Mouse (Mus musculus) WW6 (cell line): Measurements from ENCODE around the gene Zfp747.
"Not testable (repeated sequence)": the region's sequence is repeated elsewhere in the genome, so short reads cannot be mapped to it uniquely, and the experiment has no call there.

ENCODE experiments used
- DNase-seq: peaks from one replicate; pipeline ENCODE4 v3.0.0-alpha.2; 2013; ENCODE audit warnings: low read depth, low spot score

Gene Zfp747

GRCm38 (mm10) chr7:127371213-127371612 is 4.6 kb downstream of the Zfp747 start:
- no peak for DNase-seq

DNA sequence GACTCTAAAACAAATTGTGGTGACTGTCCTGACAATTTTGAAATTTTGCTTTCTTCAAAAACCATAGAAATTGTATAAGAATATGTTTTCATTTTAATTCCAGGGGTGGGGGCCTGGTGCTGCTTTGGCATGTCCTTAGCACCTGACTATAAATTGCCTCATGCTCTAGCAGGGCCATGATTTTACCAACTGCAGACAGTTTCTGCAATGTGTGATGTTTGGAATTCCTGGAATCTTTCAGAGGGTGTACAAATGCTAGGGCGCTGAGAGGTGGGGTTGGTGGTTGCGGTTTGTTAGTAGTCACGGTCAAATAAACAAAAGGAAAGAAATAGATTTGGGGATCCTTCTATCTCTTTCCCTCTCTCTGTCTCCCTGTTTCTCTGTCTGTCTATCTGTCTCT is 9.6 kb downstream of the Zfp747 start:
- no peak for DNase-seq

DNA sequence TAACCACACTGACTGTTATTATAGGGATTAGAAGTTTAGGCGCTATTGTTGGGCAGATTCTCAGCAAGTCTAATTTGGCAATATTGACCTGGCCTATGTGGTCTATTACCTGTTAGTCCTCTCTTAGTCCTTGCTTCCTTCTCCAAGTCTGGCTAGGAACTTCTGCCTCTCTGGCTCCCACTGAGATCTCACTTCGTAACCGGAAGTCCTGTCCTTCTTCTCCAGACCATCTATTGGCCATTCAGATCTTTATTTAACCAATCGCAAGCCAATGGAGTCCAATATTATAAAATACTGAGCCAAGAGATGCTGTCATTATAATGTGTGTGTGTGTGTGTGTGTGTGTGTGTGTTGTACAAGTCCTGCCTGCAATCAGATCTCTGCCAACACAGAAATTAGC is 11.7 kb downstream of the Zfp747 start:
- DNase-seq = no peak

DNA sequence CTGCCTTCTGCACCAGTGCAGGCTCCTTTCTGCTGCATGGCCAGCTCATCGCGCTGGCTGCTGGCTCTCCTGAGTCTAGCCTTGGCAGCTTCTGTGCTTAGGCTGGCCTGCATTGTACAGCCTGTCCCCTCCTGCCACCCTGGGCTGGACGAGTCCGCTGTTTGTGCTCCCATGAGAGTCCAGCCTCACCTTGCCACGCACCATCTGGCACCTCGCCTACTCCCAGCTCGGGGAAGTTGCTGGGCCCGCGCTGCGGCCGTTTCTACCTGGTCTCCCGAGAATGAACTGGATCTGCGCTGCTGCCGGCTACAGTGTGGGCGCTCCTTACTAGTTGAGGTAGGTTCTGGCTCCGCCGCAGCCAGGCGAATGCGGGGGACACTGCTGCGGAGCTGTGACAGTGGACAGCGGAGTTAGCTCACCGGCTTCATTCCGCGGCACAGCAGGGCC is 12.4 kb downstream of the Zfp747 start:
- no peak for DNase-seq

DNA sequence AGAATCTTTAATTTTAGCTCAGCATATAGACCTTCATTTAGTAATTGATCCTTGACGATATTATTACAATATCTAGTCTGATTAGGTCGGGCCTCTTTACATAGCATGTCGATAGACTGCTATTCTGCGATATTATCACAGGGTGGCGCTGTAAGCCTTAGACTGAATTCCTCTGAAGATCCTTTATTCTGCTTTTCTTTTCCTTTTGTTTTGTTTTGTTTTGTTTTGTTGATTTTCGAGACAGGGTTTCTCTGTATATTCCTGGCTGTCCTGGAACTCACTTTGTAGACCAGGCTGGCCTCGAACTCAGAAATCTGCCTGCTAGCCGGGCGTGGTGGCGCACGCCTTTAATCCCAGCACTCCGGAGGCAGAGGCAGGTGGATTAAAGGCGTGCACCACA is 13.4 kb downstream of the Zfp747 start:
- DNase-seq = not testable (repeated sequence)

GRCm38 (mm10) chr7:127361449-127361848 is 14.4 kb downstream of the Zfp747 start:
- DNase-seq = no peak

DNA sequence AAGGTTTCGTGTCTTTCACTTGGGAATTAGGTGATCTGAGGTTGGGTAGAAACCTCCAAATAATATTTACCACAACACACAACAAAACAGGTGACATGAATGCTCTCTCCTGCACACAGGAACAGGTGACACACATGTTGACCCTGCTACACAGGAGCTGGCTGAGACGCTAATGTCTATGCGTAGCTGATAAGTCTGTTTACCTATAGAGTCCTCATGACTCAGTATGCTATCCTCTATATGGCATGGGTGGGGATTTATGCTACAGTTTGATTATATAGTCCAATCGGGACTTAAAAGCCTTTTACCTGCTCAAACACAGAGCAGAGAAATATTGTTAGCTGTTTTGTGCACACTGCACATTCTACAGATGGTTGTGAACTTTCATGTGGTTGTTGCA is 15.6 kb downstream of the Zfp747 start:
- no peak for DNase-seq

- no peak for DNase-seq
Measured at GRCm38 (mm10) chr7:127358472-127358871, 17.4 kb downstream of the Zfp747 start.

DNA sequence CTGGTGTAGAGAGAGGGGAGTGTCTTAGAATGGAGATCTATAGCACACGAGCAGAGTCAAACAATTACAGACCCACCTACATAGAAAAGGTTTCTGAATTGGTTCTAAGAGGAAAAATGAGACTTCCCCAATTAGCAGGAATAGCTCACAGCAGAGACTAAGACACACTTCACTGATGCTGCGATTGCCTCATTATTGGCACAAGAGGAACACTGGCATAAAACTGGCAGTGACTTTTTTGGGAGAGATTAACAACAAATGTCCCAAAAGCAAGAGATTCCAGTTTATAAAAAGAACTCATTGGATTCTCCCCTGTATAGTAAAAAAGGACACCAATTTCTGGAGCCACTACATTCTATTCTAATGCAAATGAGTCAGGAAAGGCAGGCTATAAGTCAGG is 18.0 kb downstream of the Zfp747 start:
- DNase-seq = no peak

DNA sequence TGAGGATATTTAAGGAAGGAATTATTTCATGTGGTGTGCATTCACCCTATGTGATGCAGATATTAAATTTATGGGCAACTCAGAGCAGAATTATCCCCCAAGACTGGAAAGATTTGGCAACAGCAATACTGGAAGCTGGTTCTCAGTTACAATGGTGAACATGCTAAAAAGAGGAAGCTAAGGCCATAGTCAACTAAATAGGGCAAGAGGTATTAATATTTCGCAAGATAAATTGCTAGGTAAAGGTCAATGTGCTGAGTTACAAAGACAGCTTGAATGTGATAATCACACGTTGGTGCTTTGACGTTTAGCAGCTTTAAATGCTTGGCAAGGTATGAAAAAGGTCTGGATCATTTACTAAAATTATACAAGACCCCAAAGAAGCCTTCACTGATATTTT is 20.1 kb downstream of the Zfp747 start:
- no peak for DNase-seq

- no peak for DNase-seq
Measured at GRCm38 (mm10) chr7:127351230-127352004, 24.4 kb downstream of the Zfp747 start.

DNA sequence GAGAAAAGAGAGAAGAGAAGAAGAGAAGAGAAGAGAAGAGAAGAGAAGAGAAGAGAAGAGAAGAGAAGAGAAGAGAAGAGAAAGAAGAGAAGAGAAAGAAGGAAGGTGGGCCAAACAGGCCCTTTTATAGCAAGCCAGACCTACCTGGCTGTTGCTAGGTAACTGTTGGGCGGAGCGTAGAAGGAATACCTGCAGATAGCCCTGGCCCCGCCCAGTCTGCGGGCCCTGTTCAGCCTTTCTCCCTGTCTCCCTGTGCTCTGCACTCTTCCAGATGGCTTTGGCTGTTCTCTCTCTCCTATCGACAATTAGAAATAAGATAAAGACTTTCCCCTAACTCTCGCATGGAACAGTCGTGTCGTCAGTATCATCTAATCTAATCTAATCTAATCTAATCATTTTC is 29.2 kb downstream of the Zfp747 start:
- DNase-seq = peak; percentile 50

DNA sequence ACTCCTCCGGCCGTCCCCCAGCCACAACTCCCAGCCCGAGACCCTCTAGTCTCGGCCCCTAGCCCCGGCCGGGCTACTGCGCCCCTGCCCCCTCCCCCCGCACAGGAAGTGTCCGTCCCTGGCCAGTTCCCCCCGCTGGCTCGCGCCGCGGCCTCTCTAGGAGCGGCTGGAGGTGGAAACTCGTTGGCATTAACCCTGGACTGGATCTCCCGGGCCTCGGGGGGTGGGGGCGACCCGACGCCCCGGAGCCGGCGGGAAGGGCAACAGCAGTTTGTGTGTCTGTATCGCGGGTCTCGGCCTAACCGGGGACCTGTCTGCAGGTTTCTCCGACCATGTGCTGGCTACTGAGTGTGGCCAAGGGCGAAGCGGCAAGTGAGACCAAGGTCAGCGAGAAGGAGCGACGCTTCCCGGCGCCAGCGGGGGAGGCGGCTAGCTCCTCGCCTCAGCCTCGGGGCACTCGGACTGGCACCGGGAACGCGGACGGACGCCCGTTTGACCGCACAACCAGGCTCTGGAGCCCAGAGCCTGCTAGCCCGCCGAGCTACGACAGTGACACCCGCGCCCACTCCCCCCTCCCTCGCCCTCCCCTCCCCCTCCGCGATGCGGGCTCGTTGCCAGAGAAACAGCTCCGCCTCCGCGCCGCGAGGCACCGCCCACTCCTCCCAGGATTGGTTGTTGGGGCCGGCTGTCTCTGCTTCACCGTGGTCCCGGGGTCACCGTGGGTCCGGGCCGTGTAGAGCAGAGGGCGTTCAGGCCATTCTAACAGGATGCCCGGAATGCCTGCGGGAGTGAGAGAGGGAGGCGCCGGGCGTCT is 30.1 kb downstream of the Zfp747 start, which contains the start of gene Zfp768:
Gene Zfp768 (minus strand): TSS at position 78 of the 814 bp plus-strand sequence.
- peak; percentile 77 for DNase-seq

- DNase-seq = no peak
Measured at GRCm38 (mm10) chr7:127345092-127345491, 30.8 kb downstream of the Zfp747 start.

- DNase-seq = no peak
Measured at GRCm38 (mm10) chr7:127344371-127344770, 31.5 kb downstream of the Zfp747 start.

DNA sequence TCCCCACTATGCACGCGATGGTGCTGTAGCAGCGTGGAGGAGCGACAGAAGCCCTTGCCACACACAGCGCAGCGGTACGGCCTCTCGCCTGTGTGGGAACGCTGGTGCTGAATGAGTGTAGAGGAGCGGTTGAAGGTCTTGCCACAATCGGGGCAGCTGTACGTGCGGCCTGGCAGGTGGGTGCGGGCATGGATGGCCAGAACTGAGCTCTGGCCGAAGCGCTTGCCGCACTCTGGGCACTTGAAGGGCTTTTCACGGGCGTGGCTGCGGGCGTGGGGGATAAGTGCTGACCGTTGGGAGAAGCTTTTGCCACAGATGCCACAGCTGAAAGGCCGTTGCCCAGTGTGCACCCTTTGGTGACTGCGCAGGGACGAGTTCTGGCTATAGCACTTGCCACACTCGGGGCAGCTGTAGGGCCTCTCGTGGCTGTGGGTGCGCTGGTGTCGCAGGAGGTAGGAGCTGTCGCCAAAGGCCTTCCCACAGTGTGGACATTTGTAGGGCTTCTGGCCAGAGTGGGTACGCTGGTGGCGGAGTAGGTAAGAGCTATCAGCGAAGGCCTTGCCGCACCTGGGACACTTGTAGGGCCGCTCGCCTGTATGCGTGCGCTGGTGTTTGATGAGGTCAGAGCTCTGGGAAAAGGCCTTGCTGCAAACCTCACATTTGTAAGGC is 32.4 kb downstream of the Zfp747 start:
- DNase-seq = no peak

DNA sequence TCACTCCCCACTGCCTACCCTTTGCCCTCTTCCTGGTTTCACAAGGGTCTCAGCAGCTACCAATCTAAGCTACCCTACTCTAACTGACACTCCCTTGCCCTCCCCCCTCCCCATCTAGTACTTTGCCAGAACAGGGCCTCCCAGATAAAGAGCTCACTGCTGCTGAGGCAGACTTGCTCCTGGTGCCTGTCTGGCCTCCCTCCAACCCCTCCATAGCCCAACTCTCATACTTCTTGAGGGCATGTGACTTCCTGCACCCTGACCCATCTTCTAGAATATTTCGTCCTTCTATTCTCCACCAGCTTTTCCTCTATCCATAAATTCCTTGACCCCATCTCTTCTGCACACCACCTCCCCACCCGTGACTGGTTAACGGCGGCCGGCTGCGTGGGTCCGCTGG is 33.0 kb downstream of the Zfp747 start:
- no peak for DNase-seq

DNA sequence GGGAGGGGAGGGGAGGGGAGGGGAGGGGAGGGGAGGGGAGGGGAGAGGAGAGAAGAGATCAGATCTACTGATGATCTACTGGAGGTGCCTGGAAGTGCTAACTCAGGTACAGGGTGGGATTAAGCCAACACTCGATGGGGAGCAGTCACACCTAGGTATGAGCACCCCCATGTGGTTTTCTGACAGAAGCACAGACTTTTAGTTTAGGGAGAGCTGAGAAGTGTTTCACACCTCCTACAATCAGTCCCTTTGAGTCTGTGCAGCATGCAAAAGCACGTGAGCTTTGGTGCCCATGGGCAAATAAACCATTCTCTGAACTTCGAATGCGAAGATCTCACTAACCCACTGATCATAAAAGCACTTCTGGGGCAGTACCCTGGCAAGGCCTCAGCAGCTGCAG is 33.5 kb downstream of the Zfp747 start:
- DNase-seq = no peak

DNA sequence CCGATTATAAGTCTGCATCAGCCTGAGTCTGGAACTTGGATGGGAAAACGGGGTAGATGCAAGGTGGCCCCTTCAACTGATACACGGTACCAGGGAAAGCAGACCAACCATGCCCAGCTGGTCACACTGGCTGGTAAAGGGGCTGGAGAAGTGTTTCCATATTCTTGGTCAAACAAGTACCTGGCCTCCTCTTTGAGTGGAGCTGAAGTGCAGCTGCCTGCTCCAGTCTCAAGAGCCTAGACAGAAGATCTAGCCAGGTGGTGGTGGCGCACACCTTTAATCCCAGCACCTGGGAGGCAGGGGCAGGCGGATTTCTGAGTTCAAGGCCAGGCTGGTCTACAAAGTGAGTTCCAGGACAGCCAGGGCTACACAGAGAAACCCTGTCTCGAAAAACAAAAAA is 34.0 kb downstream of the Zfp747 start:
- DNase-seq = not testable (repeated sequence)

GRCm38 (mm10) chr7:127341356-127341755 is 34.5 kb downstream of the Zfp747 start:
- no peak for DNase-seq

DNA sequence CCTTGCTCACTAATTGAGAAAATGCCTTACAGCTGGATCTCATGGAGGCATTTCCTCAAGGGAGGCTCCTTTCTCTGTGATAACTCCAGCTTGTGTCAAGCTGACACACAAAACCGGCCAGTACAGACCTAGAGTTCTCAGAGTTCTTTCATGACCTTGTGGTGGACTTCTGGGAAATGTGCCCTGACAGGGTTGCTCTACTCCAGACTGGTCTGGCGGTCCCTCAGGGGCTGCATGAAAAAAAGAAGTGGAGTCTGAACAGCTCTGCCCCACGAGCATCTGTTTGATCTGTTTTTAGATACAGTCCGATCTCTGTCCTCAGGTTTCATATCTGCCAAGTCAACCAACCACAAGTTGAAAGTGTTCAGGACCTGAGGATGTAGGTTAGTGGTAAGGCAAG is 38.2 kb downstream of the Zfp747 start:
- DNase-seq = no peak

DNA sequence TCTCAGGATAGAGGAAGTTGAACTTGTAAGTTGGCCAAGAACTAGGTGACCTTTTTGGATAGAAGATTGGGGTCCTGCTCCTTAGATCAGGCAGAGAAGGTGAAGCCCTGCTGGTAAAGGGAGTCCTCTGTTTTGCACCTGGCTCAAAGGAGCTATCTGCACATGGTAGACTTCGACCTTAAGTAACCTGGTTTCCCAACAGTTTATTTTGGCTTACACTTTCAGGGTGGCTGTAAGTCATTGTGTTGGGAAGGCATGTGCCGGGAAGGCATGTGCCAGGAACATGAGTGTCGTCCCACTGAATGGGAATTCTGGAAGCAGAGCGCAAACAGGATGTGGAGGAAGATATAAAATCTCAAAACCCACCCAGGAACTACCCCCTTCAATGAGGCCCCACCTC is 40.2 kb downstream of the Zfp747 start:
- DNase-seq = no peak
